Mouse (Mus musculus): ENCODE measurements around the gene Prelid1.

Gene Prelid1

DNA sequence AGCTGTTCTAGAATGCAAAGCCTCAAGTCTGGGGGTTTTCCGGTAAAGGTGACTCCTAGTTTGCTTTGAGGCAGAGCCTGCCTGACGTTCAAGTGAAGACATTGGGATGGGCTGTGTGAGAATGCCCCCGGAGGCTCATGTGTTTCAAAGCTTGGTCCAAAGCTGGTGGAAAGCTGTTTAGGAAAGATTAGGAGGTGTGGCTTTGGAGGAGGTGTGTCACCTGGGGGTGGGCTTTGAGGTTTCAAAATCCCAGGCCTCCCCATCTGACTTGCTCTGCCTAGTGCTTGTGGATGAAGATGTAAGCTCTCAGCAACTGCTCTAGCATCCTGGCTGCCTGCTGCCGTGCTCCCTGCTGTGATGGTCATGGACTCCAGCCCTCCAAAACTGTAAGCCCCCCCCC, 15.4 kb downstream of the Prelid1 start:
- DNase-seq: no peak

GRCm38 (mm10) chr13:55337341-55337975, 17.2 kb downstream of the Prelid1 start:
- no peak for DNase-seq

GRCm38 (mm10) chr13:55338131-55339054, 18.1 kb downstream of the Prelid1 start:
- no peak for DNase-seq

DNA sequence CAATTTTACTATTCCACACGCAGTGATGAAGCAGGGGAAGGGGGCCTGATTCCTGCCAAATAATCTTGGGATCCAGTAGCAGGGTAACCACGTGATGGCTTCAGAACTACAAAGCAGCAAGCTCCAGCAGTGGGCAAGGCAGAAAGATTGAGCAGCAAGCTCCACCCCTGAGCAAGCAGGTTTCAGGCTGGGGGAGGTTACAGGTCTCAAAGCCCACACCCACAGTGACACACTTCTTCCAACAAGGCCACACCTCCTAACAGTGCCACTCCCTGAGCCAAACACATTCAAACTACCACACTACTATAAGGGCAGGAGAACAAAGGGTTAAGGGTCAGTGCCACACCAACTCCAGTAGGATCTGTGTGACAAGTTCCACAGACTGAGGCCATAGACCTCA, 19.0 kb downstream of the Prelid1 start:
- DNase-seq: no peak

- DNase-seq: no peak
Observed at GRCm38 (mm10) chr13:55342469-55342868, 22.2 kb downstream of the Prelid1 start.

- no peak for DNase-seq
Observed at GRCm38 (mm10) chr13:55344286-55344685, 24.0 kb downstream of the Prelid1 start.

GRCm38 (mm10) chr13:55346745-55347144, 26.4 kb downstream of the Prelid1 start:
- no peak for DNase-seq

DNA sequence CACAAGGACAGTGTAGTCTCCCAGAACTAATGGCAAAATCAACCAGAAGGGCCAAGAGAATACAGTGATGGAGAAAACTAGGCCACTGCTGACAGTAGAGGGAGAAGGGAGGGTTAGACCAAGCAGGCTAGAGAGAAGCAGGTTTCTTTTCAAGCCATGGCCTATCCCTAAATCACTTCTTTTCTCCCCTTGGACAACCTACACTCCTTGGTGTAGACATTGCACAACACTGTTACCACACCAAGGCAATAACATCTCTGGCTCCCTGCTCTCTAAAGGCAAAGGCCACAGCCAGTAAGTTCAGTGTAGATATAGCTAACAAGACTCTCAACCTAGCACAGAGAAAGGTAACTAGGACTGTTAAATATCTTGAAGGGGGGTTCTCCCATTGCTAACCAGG, 40.8 kb downstream of the Prelid1 start:
- no peak for DNase-seq

- no peak for DNase-seq
Observed at GRCm38 (mm10) chr13:55361974-55362452, 41.7 kb downstream of the Prelid1 start.

- DNase-seq: peak; percentile 97
Observed at GRCm38 (mm10) chr13:55362453-55363060, 42.3 kb downstream of the Prelid1 start, which contains the start of gene Lman2. TSS of gene Lman2 (minus strand) at chr13:55362783.

- DNase-seq: no peak
Observed at GRCm38 (mm10) chr13:55368401-55368800, 48.1 kb downstream of the Prelid1 start.

DNA sequence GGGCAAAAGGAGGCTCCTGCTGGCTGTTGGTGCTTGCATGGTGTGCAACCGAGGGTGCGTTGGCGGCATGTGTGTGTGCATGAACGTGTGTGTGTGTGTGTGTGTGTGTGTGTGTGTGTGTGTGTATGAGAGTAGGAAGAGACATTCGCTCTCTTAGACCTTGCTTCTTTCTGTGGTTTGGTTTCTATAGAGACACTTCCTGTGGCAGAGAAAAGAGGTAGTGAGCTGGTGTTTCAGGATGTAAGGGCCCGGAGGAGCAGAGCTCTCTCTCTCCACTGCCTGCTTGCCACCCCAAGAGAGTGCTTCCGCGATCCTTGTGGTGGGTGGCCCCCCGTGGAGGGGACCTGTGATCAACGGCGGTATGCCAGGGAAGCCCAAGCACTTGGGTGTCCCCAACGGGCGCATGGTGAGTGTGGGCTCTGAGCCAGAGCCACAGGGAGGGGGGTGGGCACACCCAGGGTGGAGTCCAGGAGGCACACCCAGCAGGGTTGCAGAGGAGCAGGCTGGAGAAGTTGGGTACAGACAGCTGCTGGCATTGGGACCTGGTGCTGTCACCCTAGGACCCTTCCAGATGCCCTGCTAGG, 49.3 kb downstream of the Prelid1 start, which contains the start of gene Rgs14:
TSS of gene Rgs14 (plus strand) at position 202 of the 584 bp plus-strand sequence.
- DNase-seq: peak; percentile 24

- DNase-seq: peak; percentile 66
Observed at GRCm38 (mm10) chr13:55370234-55370633, 49.9 kb downstream of the Prelid1 start.

- no peak for DNase-seq
Observed at GRCm38 (mm10) chr13:55371007-55371681, 50.8 kb downstream of the Prelid1 start.

- DNase-seq: no peak
Observed at GRCm38 (mm10) chr13:55371740-55372139, 51.4 kb downstream of the Prelid1 start.

GRCm38 (mm10) chr13:55374206-55374924, 54.1 kb downstream of the Prelid1 start:
- DNase-seq: no peak

Measured in kidney, postnatal 10 days (tissue).